Mouse (Mus musculus) frontal cortex, postnatal 14 days (tissue): ENCODE data around the gene Scn4b.

Experiments used
- DNase-seq, 2 experiments: peaks; one replicate each; pipeline ENCODE4 v3.0.0; 2022; ENCODE audit warnings: low spot score in 2 of 2

Gene Scn4b

DNA sequence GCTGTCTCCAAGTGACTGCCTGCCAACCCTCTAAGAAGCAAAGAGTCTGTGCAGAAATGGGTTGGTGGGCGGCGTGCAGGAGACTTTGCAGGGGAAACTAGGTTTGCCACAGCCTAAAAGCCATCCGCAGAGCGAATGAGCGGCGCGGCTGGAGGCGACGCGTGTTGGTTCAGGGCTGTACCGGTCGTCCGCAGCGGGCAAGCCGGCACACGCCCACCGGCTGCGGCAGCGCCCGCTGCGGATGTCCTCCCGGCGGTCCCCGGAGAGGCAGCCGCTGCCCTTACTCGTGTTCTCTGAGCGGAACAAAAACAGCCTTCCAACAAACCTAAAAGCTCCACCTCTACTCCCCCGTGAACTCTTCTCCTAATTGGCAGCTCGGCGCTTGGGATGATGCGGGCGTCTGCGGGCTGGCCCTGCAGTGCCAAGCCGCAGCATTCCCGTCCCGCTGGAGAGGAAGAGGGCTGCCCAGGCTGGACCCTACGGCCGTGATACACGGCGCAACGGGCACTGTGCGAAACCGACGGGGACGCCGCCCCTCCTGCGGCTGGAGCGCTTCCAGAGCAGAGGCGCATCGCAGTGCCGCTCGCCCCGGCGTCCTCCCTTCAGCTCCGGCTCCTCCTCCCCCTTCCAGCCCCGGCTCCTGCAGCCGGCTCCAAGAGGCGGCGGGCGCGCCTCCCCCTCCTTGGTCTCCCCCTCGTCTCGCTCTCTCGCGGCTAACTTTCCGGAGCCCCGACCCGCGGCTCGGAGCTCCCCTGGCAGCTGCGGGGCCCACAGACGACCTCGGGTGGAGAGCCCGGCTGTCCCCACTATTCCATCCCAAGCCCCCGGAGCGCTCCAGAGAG lies at the start of gene Scn4b:
Gene Scn4b (plus strand): TSS at position 205 of the 842 bp plus-strand sequence.
- DNase-seq, result no peak

DNA sequence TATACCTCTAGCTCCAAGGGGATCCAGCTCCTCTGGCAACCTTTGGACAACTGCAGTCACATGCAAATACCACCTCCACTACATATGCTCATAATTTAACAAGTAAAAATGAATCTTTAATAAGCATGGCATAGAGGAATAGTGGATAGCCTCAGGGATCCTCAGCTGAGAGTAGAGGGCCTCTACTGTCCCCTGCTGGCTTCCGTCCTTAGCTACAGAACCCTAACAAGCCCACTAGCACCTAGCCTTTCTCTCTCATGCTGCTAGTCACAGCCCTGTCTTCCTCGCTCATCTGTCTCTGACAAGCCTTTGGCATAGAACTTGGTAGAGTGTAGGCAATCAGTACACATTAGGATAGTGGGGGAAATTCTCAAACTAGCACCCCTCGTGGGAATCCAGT lies 47.4 kb upstream of the Scn4b start:
- no peak for DNase-seq

DNA sequence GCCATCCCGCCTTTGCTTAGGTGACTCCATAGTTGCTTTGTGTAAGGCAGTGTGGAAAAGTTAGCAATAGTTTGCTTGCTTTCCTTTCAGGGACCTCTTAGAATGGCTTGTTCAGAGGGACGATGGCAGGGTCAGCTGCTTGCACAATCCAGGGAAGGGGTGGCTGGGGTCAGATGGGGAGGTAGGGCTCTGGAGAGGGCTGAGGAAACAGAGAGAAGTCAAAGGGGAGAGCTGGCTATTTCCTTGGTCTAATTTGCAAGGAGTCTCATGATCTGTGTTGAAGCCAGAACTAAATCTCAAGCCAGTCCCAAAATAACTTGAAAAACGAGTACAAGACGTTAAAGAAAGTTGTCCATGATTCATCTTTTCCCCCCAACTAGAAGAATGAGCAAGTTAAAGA lies 45.6 kb upstream of the Scn4b start:
- DNase-seq, result no peak

DNA sequence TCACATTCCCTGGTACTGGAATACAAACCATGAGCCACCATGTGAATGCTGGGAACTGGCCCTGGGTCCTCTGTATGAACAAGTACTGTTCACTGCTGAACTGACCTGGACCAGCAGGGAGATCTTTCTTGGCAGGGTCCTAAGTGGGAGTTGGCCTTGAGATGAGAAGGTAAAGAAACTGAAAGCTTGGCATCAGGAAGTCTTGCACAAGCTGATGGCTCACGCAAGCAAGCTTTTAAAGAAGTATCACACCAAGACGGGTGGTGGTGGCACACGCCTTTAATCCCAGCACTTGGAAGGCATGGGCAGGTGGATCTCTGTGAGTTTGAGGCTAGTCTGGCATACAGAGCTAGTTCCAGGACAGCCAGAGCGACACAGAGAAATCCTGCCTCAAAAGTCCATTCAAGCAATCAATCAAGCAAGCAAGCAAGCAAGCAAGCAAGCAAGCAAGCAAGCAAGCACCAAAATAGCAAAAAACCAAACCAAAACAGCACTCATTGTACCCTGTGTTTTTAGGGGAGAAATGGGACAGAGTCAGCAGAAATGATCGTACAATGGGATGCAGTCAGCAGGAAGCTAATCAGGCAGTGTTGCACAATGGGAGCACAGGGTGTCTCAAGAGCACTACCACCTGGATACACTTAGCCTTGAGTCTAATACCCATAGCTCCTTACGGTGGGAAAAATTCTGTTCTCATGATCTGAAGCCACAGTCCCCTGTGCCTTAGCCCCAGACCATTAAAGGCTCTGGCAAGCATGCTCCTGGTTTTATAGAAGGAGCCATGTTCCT lies 42.9 kb upstream of the Scn4b start:
- DNase-seq, result no peak

DNA sequence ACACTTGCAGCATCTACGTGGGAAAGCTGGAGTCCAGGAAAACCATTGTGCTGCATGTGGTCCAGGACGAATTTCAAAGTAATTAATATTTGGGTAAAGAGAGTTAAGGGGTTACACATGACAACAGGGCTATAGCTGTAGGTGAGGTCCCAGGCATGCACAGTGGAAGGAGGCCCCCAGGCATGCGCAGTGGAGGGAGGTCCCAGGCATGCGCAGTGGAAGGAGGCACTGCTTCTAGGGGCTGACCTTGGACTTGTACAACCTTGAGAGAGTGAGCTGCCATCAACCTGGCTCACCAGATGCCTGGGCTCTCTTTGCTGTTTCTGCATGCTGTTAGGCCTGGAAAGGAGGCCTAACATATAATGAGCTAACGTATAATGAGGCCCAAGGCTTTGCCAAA lies 40.3 kb upstream of the Scn4b start:
- no peak for DNase-seq

DNA sequence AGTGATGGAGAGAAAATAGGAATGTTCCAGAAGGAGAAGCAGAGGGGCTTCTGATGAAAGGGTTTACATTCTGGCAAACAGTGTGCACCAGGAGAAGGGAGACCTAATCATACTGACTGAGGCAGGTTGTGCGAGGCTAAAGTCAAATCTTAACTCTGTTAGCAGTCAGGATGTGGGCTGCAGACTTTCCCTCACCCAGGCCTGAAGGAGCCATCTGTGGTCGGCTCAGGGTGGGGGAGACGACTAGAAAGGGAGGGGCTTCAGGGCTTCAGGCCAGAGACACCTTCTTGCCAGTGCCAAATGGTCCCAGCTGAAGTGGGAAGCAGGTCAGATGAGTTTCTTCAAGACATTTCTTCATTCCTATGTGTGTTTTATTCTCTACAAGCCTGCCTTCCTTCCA lies 39.8 kb upstream of the Scn4b start:
- no peak for DNase-seq

DNA sequence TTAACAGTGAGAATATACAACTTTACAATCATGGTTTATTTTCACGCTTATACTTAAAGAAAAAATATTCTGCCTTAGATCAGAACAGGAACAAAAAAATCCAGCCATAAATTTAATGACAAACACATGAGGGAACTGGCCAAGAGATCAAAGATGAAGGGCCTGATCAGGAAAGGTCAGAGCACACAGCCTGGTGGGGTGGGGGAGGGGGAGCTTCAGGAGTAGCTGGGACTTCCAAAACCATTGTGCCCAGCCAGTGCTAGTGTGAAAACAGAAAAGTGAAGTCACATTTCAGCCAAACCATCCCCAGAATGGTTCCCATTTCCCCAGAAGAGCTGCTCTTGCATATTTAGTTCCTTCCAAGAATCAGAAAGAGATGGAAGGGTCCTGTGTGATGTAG lies 35.7 kb upstream of the Scn4b start:
- no peak for DNase-seq

DNA sequence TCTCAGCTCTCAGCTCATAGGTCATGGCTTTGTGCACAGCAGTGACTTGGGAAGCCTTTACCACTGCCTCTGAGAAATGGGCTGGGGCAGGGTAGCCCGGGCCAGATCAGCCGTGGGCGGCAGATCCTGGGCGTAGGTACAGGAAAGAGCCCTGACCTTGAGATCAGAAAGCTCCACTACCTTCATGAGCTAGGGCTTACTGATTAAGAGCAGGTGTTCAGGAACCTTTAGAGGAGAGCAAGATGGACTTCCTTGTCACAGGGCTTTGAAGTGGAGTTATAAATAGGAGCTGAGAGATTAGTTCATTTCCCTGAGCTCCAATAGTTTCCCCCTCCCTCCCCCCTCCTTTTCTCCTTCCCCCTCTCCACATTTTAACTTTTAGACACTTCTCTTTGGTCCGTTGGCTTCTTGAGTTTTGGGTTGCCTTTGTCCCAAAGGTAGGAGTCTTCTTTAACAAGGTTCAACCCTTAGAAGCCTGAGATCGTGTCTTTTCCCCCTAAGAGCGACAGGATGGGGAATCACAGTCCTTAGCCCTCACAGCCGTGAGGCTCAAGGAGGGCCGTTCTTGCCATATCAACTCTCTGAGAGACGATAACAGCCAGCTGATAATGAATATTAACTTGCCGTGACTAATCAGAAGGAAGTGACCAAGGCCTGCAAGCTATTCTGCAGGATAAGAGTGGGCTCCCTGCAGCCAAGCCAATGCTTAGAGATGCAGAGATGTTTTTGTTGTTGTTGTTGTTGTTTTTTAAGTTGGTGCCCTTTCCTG lies 34.8 kb upstream of the Scn4b start:
- no peak for DNase-seq

DNA sequence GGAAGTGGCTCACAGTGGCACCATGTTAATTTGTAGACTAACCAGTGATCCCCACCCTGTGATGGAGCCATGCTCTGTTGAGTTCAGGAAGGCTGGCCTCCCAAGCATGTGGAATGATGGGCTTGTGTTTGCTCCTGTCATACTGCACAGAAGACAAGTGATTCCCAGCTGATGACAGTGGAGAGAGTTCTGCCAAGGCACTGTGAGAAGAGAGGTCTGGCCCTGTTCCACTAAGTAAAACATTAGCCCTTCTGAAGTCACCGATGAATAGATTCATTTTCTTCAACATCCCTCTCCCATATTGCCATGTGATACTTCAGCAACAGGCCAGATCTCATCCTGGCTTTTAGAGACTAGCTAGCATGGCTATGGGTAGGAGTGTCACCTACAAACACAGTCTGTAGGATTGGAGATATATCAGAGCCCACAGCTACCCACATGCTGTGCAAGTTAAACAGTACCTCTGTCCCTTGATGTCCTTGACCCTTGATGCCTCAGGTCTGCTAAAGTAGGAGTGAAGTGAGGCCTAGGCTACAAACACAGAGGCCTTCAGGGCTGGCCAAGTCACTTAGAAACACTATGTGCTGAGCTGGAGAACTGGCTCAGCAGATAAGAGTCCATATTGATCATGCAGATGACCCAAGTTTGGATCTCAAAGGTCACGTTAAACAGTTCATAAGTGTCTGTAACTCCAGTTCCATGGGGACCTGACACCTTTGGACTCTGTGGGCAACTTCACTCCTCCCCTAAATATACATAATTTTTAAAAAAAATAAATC lies 32.4 kb upstream of the Scn4b start:
- no peak for DNase-seq

DNA sequence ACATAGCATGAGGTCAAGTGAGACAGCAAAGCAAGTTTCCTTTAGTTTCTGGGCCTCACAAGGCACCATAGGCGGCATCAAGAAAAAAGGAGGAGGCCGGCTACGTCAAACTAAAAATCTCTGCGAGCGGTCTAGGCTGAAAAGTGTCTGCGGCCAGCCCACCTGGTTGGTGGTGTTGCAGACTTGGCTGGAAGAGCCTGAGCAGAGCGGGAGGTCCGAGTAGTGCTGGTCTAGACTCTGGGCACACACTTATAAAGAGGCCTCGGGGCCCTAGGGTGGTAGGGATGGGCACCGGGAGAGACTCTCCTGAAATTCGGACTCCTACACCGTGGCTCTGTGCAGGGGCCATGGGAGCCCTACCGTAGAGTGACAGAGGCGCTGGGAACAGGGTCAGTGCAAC lies 22.5 kb upstream of the Scn4b start:
- DNase-seq, result peak in 1 of 2 experiments; percentile 50

DNA sequence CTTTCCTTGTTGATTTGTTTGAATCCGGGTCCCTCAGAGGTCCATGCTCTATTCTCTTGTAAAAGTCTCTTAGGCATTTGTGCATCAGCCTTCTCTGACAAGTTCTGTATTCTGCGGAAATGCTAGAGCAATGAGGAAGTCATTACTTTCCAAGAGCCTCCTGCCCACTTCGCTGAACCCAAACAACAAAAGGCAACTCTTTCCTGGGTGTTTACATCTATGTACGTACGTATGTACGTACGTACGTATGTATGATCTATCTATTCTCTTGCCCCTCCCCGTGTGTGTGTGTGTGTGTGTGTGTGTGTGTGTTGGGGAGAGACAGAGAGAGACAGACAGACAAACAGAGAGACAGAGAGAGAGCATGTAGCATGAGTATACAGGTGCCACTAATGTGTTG lies 21.4 kb upstream of the Scn4b start:
- no peak for DNase-seq

DNA sequence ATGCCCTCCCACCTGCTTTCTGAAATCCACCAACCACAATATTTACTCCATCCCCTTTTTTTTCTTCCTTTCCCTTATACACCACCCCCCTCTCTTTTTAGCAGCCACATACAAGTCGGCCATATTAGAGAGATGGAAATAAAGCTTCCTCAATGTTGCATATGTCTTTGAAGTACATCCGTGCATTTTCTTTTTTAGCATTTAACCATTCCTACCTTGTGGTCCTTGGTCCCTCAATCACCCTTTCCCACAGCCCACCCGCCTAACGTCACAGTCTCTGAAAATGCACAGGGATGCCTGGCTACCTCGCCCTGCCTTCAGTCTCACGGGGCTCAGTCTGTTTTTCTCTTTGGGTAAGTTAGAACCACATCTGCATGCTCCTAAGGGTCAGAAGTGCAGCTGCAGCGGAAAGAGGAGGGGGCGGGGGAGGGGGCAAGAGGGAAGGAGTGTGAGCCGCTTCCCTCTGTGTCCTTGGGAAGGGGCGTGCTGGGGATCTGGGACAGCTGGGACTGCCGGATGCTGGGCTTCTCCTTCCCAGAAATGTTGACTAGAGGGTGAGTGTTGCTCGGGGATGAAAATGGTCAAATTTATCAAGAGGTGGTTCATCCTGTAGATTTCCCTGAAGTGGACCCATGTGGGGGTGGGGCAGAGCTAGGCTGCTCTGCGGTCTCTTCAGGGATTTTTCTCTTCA lies 20.3 kb upstream of the Scn4b start, which contains the start of gene Scn2b:
Gene Scn2b (plus strand): TSS at position 42 of the 691 bp plus-strand sequence.
- no peak for DNase-seq

DNA sequence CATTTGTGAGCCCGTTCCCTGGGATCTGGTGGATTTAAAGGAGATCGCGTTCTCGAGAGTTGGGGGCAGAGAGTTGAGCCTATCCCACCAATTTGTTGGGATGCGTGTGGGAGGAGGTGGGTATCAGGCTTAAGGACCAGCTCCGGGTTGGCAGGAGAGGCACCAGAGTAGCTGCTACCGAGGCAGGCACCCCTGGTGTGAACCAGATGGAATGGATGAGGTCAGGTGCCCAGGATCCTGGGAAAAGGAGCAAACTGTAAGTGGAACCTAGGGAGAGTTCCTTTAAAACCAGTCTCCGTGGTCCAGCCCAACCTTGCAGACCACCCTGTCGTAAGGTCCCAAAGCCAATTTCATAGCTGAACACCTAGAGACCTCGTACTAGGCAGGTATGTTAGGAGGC lies 19.6 kb upstream of the Scn4b start:
- DNase-seq, result no peak

DNA sequence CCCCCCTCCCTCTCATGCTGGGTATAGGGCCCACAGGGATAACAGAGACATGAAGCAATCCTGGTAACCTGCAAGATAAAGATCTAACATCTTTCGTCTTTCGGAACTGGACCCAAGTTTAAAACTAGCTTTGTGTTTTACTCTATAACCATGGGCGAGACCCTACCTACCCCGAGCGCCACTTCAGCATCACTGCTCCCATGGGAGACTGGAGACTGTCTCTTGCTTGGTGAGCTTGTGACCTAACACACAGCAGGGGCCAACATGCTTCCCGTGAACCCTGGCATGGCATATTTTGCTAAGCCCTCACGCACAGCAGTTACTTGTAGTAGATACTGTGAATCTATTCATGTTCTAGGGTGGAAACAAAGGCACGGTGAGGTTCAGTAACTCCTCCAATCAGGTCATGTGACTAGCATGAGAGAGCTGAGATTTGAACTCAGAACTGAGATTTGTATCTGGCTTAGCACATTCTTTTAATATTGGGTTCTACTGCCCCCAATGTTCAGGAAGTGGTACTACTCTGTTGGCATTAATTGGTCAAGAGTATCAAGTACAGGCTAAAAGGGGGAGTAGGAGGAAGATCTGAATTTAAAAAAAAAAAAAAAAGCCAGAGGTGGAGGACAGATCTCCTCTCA lies 18.8 kb upstream of the Scn4b start:
- DNase-seq, result no peak

DNA sequence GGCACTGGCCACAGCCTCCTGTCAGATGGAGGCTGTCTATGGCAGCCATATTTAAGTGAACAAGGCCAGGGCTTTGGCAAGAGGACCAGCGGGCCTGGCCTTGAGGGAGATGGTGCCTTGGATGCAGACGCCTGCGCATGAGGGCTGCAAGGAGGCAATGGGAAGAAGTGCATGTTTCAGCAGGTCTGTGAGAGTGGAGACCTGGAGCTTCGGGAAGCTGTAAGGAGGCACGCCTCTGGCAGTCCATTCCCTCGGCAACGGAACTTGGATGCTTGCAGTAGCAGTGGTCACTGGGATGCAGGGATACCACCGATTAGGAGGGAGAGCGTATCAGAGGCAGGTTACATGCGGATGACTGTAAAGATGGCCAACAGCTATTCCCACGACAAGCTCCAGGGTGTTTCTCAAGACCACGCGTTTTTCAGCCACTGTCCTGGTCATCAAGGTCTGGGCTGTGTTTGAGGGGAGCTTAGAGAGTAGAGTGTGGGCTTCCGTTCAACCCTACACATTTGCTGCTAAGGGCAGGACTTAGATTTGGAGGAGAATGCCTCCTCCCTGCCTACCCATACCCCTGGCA lies 18.2 kb upstream of the Scn4b start:
- no peak for DNase-seq

DNA sequence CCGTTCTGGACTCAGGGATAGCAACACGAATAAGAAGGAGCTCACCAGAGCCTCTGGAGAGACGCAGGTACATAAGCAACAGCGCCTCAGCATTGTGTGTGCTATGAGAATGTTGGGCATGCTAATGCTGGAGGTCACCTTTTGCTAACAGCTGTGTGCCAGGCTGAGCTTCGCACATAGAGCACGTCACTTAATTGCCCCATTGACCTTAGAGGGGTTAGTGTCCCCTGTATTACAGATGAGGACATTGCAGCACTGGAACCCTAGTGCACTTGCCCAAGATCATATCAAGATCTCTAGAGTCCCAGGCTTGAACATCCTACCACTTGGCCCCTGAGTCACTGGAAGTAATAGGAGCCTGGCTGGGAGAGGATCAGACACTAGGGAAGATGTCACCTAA lies 17.6 kb upstream of the Scn4b start:
- DNase-seq, result no peak

DNA sequence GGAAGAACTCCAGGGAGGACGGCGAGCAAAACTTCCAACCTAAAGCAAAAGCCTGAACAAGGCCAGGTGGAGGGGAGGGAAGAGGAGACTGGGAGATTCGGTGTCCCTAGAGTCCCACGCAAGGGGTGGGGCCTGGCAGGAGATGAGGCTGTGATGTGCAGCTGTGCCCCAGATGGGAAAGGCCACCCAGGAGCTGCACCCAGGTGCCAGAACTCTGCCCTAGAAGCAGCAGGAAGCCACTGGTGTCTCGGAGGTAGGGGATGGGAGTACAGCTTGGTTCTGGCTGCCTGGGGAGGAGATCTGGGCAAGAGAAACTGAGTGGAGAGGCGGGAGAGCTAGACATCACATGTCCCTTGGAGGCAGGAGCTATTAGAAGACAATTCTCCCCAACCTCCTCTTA lies 17.2 kb upstream of the Scn4b start:
- DNase-seq, result no peak

DNA sequence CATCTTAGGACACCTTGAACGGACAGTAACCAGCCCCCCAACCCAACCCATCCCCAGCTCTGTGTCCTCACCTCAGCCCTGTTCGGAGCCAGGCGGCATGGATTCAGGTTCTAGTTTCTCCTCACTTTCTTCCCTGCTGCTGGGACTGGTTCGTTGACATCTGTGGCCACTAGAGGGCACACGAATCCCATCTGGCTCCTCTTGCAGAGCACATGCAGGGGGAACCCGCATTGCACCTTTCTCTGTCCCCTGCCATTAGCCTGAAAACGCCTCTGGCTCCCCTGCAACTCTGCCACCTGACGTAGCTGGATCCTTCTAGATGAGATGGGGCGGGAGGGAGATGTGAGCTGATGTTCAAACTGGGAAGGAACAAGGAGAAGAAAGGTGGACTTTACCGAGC lies 16.4 kb upstream of the Scn4b start:
- DNase-seq, result peak; percentile 69 to 73

DNA sequence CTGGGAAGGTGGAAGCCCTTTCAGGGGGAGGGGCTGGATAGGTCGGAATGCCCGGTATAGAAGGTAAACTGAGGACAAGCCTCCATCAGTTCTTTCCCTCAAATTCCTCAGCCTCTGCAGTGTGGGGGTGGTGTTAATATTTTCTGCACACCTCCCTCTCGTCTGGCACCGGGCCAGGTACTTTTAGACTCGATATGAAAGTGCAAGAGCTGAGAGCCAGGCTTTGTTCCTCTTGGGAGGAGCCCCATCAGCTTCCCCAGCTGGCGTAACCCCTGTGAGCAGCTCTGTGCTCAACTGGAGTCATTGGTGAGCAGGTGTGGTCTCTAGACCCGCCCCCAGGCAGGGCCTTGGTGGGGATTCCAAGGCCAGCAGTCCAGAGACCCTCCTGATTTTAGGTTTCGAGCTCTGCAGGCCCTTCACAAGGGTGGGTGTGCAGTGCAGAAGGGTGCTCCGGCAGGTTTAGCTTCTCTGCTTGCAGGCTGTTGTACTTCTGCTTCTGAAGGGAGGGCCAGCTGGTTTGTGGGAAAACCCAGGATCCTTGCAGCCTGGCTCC lies 15.9 kb upstream of the Scn4b start:
- DNase-seq, result peak; percentile 63 to 71

DNA sequence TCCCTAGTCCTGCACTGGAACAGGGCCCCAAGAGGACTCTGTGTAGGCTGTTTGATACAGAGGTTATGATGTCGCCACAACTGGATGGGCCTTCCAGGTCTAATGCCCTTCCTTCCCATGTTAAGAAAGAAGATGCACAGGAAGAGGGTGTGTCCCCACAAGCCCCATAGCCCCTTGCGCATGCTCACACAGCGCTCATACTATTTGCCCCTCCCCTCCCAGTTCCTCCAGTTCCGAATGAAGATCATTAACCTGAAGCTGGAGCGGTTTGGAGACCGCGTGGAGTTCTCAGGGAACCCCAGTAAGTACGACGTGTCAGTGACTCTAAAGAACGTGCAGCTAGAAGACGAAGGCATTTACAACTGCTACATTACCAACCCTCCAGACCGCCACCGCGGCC lies 13.0 kb upstream of the Scn4b start:
- no peak for DNase-seq
